Mouse (Mus musculus): ENCODE data around the gene Utp4. TPM values are rescaled to one million over a fixed set of nuclear protein-coding genes. Genes with fewer than 3 reads are reported as not detected.

Utp4 gene
- 67.1 and 71.1 TPM in 2 replicates for polyA plus RNA-seq (2015; fragmentation: Nextera tagmentation; extraction: Ambion mirVana)

GRCm38 (mm10) chr8:106893481-106894156 lies at the start of gene Utp4:
Gene Utp4, plus strand, starts transcription at chr8:106893636.
- WGBS: under 1% methylated on average over 63 of the region's 63 CpGs
- peak within 1 kb of the TSS; percentile 97 for H3K27ac ChIP-seq
- H3K27me3 ChIP-seq (replicated peaks): no peaks in the 10 kb centered on the region
- peak within 1 kb of the TSS; percentile 99 for H3K9ac ChIP-seq
- peak within 1 kb of the TSS; percentile 89 for H3K4me3 ChIP-seq (replicated peaks)
- H3K9me3 ChIP-seq: no peaks in the 10 kb centered on the region
- ATAC-seq: peak; percentile 98
- peaks cover 6% of the 10 kb centered on the region; the same call in 1 of the 2 replicates for H3K4me1 ChIP-seq (replicated peaks)
- H3K36me3 ChIP-seq: 0 out of 2 replicates have a peak, but pooled peaks cover 8% of the 10 kb centered on the region
- peak within 1 kb of the TSS; percentile 68 for H3K4me2 ChIP-seq (replicated peaks)

GRCm38 (mm10) chr8:106850034-106850433 lies 43.4 kb upstream of the Utp4 start:
- H3K36me3 ChIP-seq: no peaks in the 10 kb centered on the region
- H3K4me3 ChIP-seq (replicated peaks): no peak overlapping the region
- H3K4me1 ChIP-seq (replicated peaks): peaks cover 3% of the 10 kb centered on the region
- H3K4me2 ChIP-seq (replicated peaks): no peak overlapping the region
- H3K27ac ChIP-seq: no peak overlapping the region
- H3K9ac ChIP-seq: no peak overlapping the region
- 79% methylated on average over 10 of the region's 10 CpGs for whole genome bisulfite sequencing
- H3K9me3 ChIP-seq: no peaks in the 10 kb centered on the region
- no peaks in the 10 kb centered on the region for H3K27me3 ChIP-seq (replicated peaks)
- no peak for ATAC-seq

GRCm38 (mm10) chr8:106854534-106855241 lies 38.7 kb upstream of the Utp4 start:
- Histone ChIP-seq H3K4me1 (replicated peaks) (peaks cover 5% of the 10 kb centered on the region), H3K4me3 (replicated peaks) (no peak overlapping the region), H3K9me3 (no peaks in the 10 kb centered on the region), H3K27me3 (replicated peaks) (no peaks in the 10 kb centered on the region), H3K36me3 (no peaks in the 10 kb centered on the region), H3K27ac (no peak overlapping the region), H3K4me2 (replicated peaks) (no peak overlapping the region), H3K9ac (no peak overlapping the region)
- ATAC-seq: no peak
- WGBS: 45% methylated on average over 8 of the region's 8 CpGs

- H3K36me3 ChIP-seq: no peaks in the 10 kb centered on the region
- peaks cover 5% of the 10 kb centered on the region for H3K4me1 ChIP-seq (replicated peaks)
- no peak overlapping the region for H3K4me3 ChIP-seq (replicated peaks)
- 55% methylated on average over 3 of the region's 3 CpGs for WGBS
- no peak overlapping the region for H3K4me2 ChIP-seq (replicated peaks)
- H3K27ac ChIP-seq: no peak overlapping the region
- no peaks in the 10 kb centered on the region for H3K27me3 ChIP-seq (replicated peaks)
- H3K9me3 ChIP-seq: no peaks in the 10 kb centered on the region
- ATAC-seq: no peak
- no peak overlapping the region for H3K9ac ChIP-seq
Observed at GRCm38 (mm10) chr8:106855242-106855562, 38.2 kb upstream of the Utp4 start.

GRCm38 (mm10) chr8:106862845-106863244 lies 30.6 kb upstream of the Utp4 start:
- H3K27ac ChIP-seq: no peak overlapping the region
- no peak overlapping the region for H3K9ac ChIP-seq
- ATAC-seq: peak; percentile 55; the same call in 1 of the 2 replicates
- H3K4me1 ChIP-seq (replicated peaks): no peaks in the 10 kb centered on the region
- H3K36me3 ChIP-seq: no peaks in the 10 kb centered on the region
- no peaks in the 10 kb centered on the region for H3K9me3 ChIP-seq
- no peak overlapping the region for H3K4me3 ChIP-seq (replicated peaks)
- H3K4me2 ChIP-seq (replicated peaks): no peak overlapping the region
- WGBS: 71% methylated on average over 10 of the region's 10 CpGs
- peaks cover 6% of the 10 kb centered on the region; the same call in 1 of the 2 replicates for H3K27me3 ChIP-seq (replicated peaks)

- Histone ChIP-seq H3K27ac (no peak overlapping the region), H3K9ac (no peak overlapping the region), H3K27me3 (replicated peaks) (peaks cover 16% of the 10 kb centered on the region; the same call in 1 of the 2 replicates), H3K9me3 (no peaks in the 10 kb centered on the region), H3K4me2 (replicated peaks) (no peak overlapping the region), H3K4me3 (replicated peaks) (no peak overlapping the region), H3K4me1 (replicated peaks) (peaks cover 3% of the 10 kb centered on the region), H3K36me3 (no peaks in the 10 kb centered on the region)
- no peak for ATAC-seq
- 73% methylated on average over 9 of the region's 9 CpGs for WGBS
Observed at GRCm38 (mm10) chr8:106865354-106865753, 28.1 kb upstream of the Utp4 start.

GRCm38 (mm10) chr8:106870051-106870450 lies 23.4 kb upstream of the Utp4 start, which contains the start of gene Has3:
Gene Has3, plus strand, starts transcription at chr8:106870242.
- 3% methylated on average over 18 of the region's 18 CpGs for WGBS
- ATAC-seq: no peak
- no peaks in the 10 kb centered on the region for H3K9me3 ChIP-seq
- H3K27me3 ChIP-seq (replicated peaks): peaks cover 46% of the 10 kb centered on the region
- H3K4me3 ChIP-seq (replicated peaks): peak within 1 kb of the TSS; percentile 51
- no peaks in the 10 kb centered on the region for H3K36me3 ChIP-seq
- peak within 1 kb of the TSS; percentile 59 for H3K9ac ChIP-seq
- H3K27ac ChIP-seq: no peak within 1 kb of the TSS
- peak within 1 kb of the TSS; percentile 99 for H3K4me2 ChIP-seq (replicated peaks)
- H3K4me1 ChIP-seq (replicated peaks): peaks cover 30% of the 10 kb centered on the region

- peak overlapping the region; percentile 99 for H3K4me2 ChIP-seq (replicated peaks)
- ATAC-seq: peak; percentile 60
- H3K4me1 ChIP-seq (replicated peaks): peaks cover 30% of the 10 kb centered on the region
- no peak overlapping the region for H3K27ac ChIP-seq
- H3K27me3 ChIP-seq (replicated peaks): peaks cover 46% of the 10 kb centered on the region
- WGBS: under 1% methylated on average over 56 of the region's 63 CpGs
- H3K36me3 ChIP-seq: no peaks in the 10 kb centered on the region
- peak overlapping the region; percentile 59 for H3K9ac ChIP-seq
- peak overlapping the region; percentile 51 for H3K4me3 ChIP-seq (replicated peaks)
- H3K9me3 ChIP-seq: no peaks in the 10 kb centered on the region
Observed at GRCm38 (mm10) chr8:106870537-106871327, 22.7 kb upstream of the Utp4 start.

GRCm38 (mm10) chr8:106871328-106871926 lies 22.0 kb upstream of the Utp4 start:
- Histone ChIP-seq H3K27me3 (replicated peaks) (peaks cover 46% of the 10 kb centered on the region), H3K36me3 (no peaks in the 10 kb centered on the region), H3K4me2 (replicated peaks) (peak overlapping the region; percentile 99), H3K4me1 (replicated peaks) (peaks cover 30% of the 10 kb centered on the region), H3K27ac (no peak overlapping the region), H3K9me3 (no peaks in the 10 kb centered on the region), H3K9ac (peak overlapping the region; percentile 59), H3K4me3 (replicated peaks) (peak overlapping the region; percentile 51)
- ATAC-seq: peak; percentile 46
- WGBS: 0% methylated on average over 15 of the region's 15 CpGs

GRCm38 (mm10) chr8:106871931-106872371 lies 21.5 kb upstream of the Utp4 start:
- peak overlapping the region; percentile 51 for H3K4me3 ChIP-seq (replicated peaks)
- H3K4me1 ChIP-seq (replicated peaks): peaks cover 30% of the 10 kb centered on the region
- peaks cover 42% of the 10 kb centered on the region for H3K27me3 ChIP-seq (replicated peaks)
- H3K4me2 ChIP-seq (replicated peaks): peak overlapping the region; percentile 99
- under 1% methylated on average over 22 of the region's 22 CpGs for WGBS
- ATAC-seq: peak; percentile 68
- no peak overlapping the region for H3K27ac ChIP-seq
- no peaks in the 10 kb centered on the region for H3K9me3 ChIP-seq
- H3K9ac ChIP-seq: peak overlapping the region; percentile 59
- H3K36me3 ChIP-seq: no peaks in the 10 kb centered on the region

- ATAC-seq: no peak
- peak overlapping the region; percentile 59 for H3K9ac ChIP-seq
- WGBS: 13% methylated on average over 8 of the region's 8 CpGs
Observed at GRCm38 (mm10) chr8:106872454-106873034, 20.9 kb upstream of the Utp4 start.

More at GRCm38 (mm10) chr8:106872454-106873034, 20.9 kb upstream of the Utp4 start:
- Histone ChIP-seq H3K36me3 (no peaks in the 10 kb centered on the region), H3K4me3 (replicated peaks) (peak overlapping the region; percentile 51; the same call in 1 of the 2 replicates), H3K4me2 (replicated peaks) (peak overlapping the region; percentile 99), H3K27ac (no peak overlapping the region), H3K27me3 (replicated peaks) (peaks cover 40% of the 10 kb centered on the region), H3K9me3 (no peaks in the 10 kb centered on the region), H3K4me1 (replicated peaks) (peaks cover 30% of the 10 kb centered on the region)

Data from intestine, embryonic 15.5 days (tissue).